Mouse (Mus musculus) testis, adult 2 months (tissue): ENCODE measurements around the gene Dpp7. TPM values are rescaled to one million over a fixed set of nuclear protein-coding genes. Genes with fewer than 3 reads are reported as not detected.

Experiments
- H3K27ac ChIP-seq: fragments of 200-500 bp; 2 replicates; pipeline ENCODE4 v1.5.1; 2012; ENCODE audit warnings: low read depth, low read length; ENCODE audit not compliant: control insufficient read depth, insufficient read depth
- H3K27me3 ChIP-seq: fragments of 200-500 bp; 2 replicates; pipeline ENCODE4 v1.6.1; 2012; ENCODE audit warnings: mild to moderate bottlenecking, low read length, moderate library complexity; ENCODE audit not compliant: control insufficient read depth, insufficient read depth
- H3K36me3 ChIP-seq: fragments of 200-500 bp; 2 replicates; pipeline ENCODE4 v1.6.1; 2012; ENCODE audit warnings: mild to moderate bottlenecking, low read length; ENCODE audit not compliant: control insufficient read depth, insufficient read depth
- H3K4me1 ChIP-seq: fragments of 200-500 bp; 2 replicates; pipeline ENCODE4 v1.6.1; 2012; ENCODE audit warnings: low read length; ENCODE audit not compliant: control insufficient read depth, insufficient read depth
- H3K4me3 ChIP-seq: fragments of 200-500 bp; 2 replicates; pipeline ENCODE4 v1.5.1; 2012; ENCODE audit warnings: low read depth, mild to moderate bottlenecking, low read length, moderate library complexity, mixed read lengths; ENCODE audit not compliant: control insufficient read depth
- CTCF ChIP-seq: fragments of 200-500 bp; IDR thresholded peaks from 2 replicates; pipeline ENCODE4 v1.5.1; 2012; ENCODE audit warnings: low read depth, mild to moderate bottlenecking, inconsistent platforms, low read length, moderate library complexity; ENCODE audit not compliant: control insufficient read depth, insufficient read depth, insufficient replicate concordance
- POLR2A ChIP-seq: fragments of 200-500 bp; IDR thresholded peaks from 2 replicates; pipeline ENCODE4 v1.6.1; 2012; ENCODE audit warnings: low read depth, mild to moderate bottlenecking, inconsistent platforms, low read length, moderate library complexity; ENCODE audit not compliant: control insufficient read depth
- polyA plus RNA-seq: library from polyadenylated mRNA; depleted of rRNA; stranded (reverse); fragments of >200 nt; gene quantifications from 2 replicates; pipeline ENCODE4 v1.2.3, GENCODE M21; 2012; rRNA removed

Gene Dpp7
- polyA plus RNA-seq, 1 experiment: 5.0 TPM

DNA sequence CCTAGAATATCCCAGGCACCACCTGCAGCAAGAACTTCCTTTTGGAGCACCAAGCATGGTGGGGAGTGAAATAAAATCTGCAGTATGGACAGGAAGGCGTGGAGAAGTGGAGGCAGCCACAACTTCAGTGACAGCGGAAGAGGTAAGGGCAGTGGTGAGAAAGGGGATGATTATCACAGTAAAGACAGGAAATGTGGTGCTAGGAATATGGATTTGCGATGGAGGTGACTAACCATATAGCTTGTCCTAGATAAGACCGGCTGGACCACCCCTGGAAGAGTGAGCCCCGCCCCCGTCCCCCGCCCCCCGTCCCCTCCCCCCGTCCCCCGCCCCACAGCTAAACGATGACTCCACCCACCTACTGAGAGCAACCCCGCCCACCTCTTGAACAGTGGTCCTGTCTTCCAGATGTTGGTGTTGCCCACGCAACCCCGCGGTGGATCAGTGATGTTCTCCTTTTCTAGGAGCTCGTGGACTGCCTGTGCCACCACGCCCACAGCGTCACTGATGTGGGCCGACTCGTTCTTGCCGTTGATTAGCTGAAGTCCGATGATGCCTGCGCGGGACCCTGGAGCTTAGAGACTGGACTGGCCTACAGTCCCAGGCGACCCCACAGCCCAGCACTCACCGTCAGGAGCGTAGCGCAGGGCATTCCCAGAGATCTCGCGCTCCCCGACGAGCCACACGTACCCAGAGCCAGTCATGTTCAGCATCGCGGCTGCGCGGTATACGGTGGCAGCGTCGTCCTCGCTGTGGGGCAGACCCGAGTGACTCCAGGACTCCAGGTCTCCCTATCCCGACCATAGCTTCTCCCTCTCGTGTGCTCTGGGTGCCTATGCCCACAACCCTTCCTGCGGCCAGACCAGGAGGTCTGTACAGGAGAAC lies 51.3 kb downstream of the Dpp7 start:
- Histone ChIP-seq H3K4me3 (peak overlapping the region; percentile 25), H3K4me1 (peaks cover 6% of the 10 kb centered on the region), H3K27ac (no peak overlapping the region), H3K27me3 (no peaks in the 10 kb centered on the region), H3K36me3 (no peaks in the 10 kb centered on the region)
- TF ChIP-seq POLR2A (no peak), CTCF (no peak)

DNA sequence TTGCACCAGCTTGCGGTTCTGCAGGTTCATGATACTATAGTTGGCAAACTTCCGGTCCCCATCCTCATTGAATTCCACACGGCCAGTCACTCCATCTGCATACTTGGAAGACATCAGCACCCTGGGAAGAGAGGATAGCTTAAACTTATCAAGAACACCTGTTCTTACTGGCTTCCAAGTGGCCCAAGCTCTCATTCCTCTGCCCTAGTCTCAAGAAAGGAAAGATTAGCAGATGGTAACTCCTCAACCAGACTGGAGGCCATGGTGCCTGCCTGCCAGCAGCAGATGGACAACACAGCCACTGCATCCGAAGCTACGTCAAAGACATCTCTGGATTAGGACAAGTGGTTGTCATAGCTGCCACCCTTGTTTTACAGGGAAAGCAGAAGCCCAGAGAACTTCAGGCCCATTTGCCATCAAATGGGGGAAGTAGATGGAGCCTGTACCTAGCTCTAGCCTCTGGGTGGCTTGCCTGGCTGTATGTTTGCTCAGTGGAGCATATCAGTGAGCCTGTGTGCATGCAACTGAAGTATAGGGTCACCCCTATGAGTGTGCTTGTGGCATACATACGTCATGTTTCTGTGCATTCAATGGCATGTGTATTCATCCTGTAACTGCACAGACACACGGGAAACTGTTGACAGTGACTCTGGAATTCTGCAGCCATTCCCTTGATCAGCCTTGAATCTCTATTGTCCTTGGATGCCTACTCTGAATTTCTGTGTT lies 52.1 kb downstream of the Dpp7 start:
- H3K4me1 ChIP-seq: peaks cover 6% of the 10 kb centered on the region
- no peaks in the 10 kb centered on the region for H3K36me3 ChIP-seq
- H3K27me3 ChIP-seq: no peaks in the 10 kb centered on the region
- H3K4me3 ChIP-seq: no peak overlapping the region
- H3K27ac ChIP-seq: no peak overlapping the region
- TF ChIP-seq CTCF (no peak), POLR2A (no peak)

DNA sequence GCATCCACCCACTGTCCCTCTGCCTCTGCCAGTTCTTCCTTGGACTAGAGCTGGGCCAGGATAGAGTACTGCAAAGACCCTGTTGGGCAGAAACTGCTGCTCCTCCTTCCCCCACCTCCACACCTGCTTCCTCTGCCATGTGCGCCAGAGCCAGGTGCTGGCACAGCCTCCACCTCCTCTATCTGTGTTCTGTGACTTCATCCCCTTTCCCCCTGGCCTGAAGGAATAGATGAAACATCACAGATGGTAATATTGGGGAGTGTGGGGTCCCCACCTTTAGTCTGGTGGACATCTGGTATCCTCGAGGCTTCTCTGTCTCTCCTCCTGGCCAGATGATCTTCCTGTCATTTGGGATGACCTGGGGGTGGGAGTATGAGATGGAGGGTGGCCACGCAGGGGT lies 52.7 kb downstream of the Dpp7 start:
- H3K27me3 ChIP-seq: no peaks in the 10 kb centered on the region
- H3K27ac ChIP-seq: no peak overlapping the region

More for the DNA sequence above, 52.7 kb downstream of the Dpp7 start:
- no peak overlapping the region for H3K4me3 ChIP-seq
- H3K4me1 ChIP-seq: peaks cover 6% of the 10 kb centered on the region
- TF ChIP-seq CTCF (no peak), POLR2A (no peak)
- no peaks in the 10 kb centered on the region for H3K36me3 ChIP-seq

Other genes starting within 250 kb of the Dpp7 start
- 3.8 and 4.0 TPM in 2 replicates for gene Nrarp, start 175.6 kb downstream of the Dpp7 start, polyA plus RNA-seq
- gene Tor4a, start 159.5 kb downstream of the Dpp7 start, polyA plus RNA-seq: 0.98 and 1.3 TPM in 2 replicates
- gene Nelfb, start 144.9 kb downstream of the Dpp7 start, polyA plus RNA-seq: 20.7 and 24.9 TPM in 2 replicates
- 244 and 247 TPM in 2 replicates for gene Stpg3, start 141.7 kb downstream of the Dpp7 start, polyA plus RNA-seq
- gene Fam166a, start 137.6 kb downstream of the Dpp7 start, polyA plus RNA-seq: 552 and 576 TPM in 2 replicates
- 2,564 and 2,638 TPM in 2 replicates for gene Tubb4b, start 131.7 kb downstream of the Dpp7 start, polyA plus RNA-seq
- gene Slc34a3, start 122.0 kb downstream of the Dpp7 start, polyA plus RNA-seq: 0.48 and 0.55 TPM in 2 replicates
- 0.05 TPM in 1 of 2 replicates, not detected in the other for gene Rnf224, start 119.6 kb downstream of the Dpp7 start, polyA plus RNA-seq
- 7.4 and 8.1 TPM in 2 replicates for gene Rnf208, start 114.1 kb downstream of the Dpp7 start, polyA plus RNA-seq
- 0.12 and 0.31 TPM in 2 replicates for gene Cysrt1, start 113.9 kb downstream of the Dpp7 start, polyA plus RNA-seq
- gene AL732309.1, start 109.5 kb downstream of the Dpp7 start, polyA plus RNA-seq: 7.0 and 7.9 TPM in 2 replicates
- 63.3 and 69.3 TPM in 2 replicates for gene Tmem203, start 100.9 kb downstream of the Dpp7 start, polyA plus RNA-seq
- 357 and 363 TPM in 2 replicates for gene Tprn, start 93.7 kb downstream of the Dpp7 start, polyA plus RNA-seq
- gene Ssna1, start 83.9 kb downstream of the Dpp7 start, polyA plus RNA-seq: 54.9 and 64.2 TPM in 2 replicates
- 29.3 and 32.3 TPM in 2 replicates for gene Anapc2, start 83.9 kb downstream of the Dpp7 start, polyA plus RNA-seq
- gene Tmem210, start 68.2 kb downstream of the Dpp7 start, polyA plus RNA-seq: 830 and 870 TPM in 2 replicates
- 3.5 and 4.3 TPM in 2 replicates for gene Lrrc26, start 66.4 kb downstream of the Dpp7 start, polyA plus RNA-seq
- gene Grin1, start 37.2 kb downstream of the Dpp7 start, polyA plus RNA-seq: 0.38 and 0.75 TPM in 2 replicates
- gene Man1b1, start 24.0 kb downstream of the Dpp7 start, polyA plus RNA-seq: 25.4 and 29.3 TPM in 2 replicates
- gene Uap1l1, start 9.3 kb upstream of the Dpp7 start, polyA plus RNA-seq: 1.7 and 2.2 TPM in 2 replicates
- gene Sapcd2, start 16.0 kb upstream of the Dpp7 start, polyA plus RNA-seq: 1.1 and 1.3 TPM in 2 replicates
- gene Entpd2, start 39.5 kb upstream of the Dpp7 start, polyA plus RNA-seq: 6.2 and 6.5 TPM in 2 replicates
- 13.6 and 15.9 TPM in 2 replicates for gene Npdc1, start 43.0 kb upstream of the Dpp7 start, polyA plus RNA-seq
- 0.10 TPM in 1 of 2 replicates, not detected in the other for gene Fut7, start 66.9 kb upstream of the Dpp7 start, polyA plus RNA-seq
- gene Abca2, start 72.3 kb upstream of the Dpp7 start, polyA plus RNA-seq: 17.3 and 18.3 TPM in 2 replicates
- 0.78 and 11.8 TPM in 2 replicates for gene Clic3, start 100.5 kb upstream of the Dpp7 start, polyA plus RNA-seq
- 34.3 and 35.8 TPM in 2 replicates for gene Paxx, start 104.7 kb upstream of the Dpp7 start, polyA plus RNA-seq
- gene Ptgds, start 113.7 kb upstream of the Dpp7 start, polyA plus RNA-seq: 311 and 369 TPM in 2 replicates
- 5.7 TPM in 1 of 2 replicates, not detected in the other for gene Lcn12, start 137.6 kb upstream of the Dpp7 start, polyA plus RNA-seq
- 137 and 166 TPM in 2 replicates for gene Fbxw5, start 144.4 kb upstream of the Dpp7 start, polyA plus RNA-seq
- 58.4 and 70.5 TPM in 2 replicates for gene C8g, start 145.4 kb upstream of the Dpp7 start, polyA plus RNA-seq
- gene Traf2, start 190.6 kb upstream of the Dpp7 start, polyA plus RNA-seq: 12.2 and 12.7 TPM in 2 replicates
- gene Edf1, start 201.5 kb upstream of the Dpp7 start, polyA plus RNA-seq: 170 and 227 TPM in 2 replicates
- 1.7 and 8.5 TPM in 2 replicates for gene Mamdc4, start 218.5 kb upstream of the Dpp7 start, polyA plus RNA-seq
- 102 and 112 TPM in 2 replicates for gene Phpt1, start 218.9 kb upstream of the Dpp7 start, polyA plus RNA-seq
- gene Ajm1, start 225.4 kb upstream of the Dpp7 start, polyA plus RNA-seq: 0.11 and 0.19 TPM in 2 replicates